Mouse (Mus musculus) left cerebral cortex, adult 9 months (tissue): ENCODE measurements around the gene Fyb.

Source experiments
- DNase-seq, 2 experiments: peaks; one replicate each; pipeline ENCODE4 v3.0.0; 2022; ENCODE audit warnings: low spot score in 2 of 2

Gene Fyb

DNA sequence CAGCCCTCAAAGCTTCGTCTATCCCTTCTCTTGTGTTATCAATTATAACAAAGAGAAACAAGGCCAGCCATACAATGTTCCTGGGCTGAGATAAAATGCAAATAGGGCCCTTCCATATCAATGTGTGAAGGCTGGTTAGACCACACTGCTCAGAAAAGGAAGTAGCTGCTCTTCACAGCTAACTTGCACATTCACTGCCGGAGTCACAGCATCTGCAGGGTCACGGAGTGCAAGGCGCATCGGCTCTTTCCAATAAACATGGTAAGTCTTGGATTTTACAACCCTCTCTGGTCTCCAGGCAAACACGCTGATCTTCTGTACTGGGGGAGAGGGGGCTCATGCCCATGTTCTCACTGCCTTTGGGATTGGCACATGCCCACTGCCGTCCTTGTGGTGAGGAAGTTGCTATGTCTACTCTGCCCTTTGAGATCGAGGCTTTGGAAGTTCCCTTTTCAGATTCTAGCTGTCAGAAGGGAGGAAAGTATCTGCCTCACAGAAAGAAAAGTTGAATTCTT, at the start of gene Fyb:
Gene Fyb (plus strand): TSS at position 201 of the 515 bp plus-strand sequence.
- no peak for DNase-seq

DNA sequence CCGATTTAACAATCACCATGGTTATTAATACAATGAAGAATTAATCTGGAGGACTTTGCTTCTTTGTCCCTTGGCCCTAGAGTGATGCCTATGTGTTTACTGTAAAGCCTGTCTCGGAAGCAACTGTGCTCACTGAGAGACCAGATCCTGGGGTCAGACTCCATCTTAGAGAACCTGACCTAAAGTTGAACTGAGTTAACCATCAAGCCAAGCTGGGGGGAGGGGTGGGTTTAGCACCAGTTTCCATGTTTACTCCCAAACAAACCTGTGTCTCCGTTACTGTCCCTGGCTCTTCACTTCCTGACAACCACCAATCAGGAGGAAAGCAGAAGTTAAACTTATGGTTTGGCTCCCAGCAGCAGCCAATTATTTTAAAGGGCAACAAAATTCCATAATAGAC, 39.1 kb upstream of the Fyb start:
- DNase-seq = no peak

DNA sequence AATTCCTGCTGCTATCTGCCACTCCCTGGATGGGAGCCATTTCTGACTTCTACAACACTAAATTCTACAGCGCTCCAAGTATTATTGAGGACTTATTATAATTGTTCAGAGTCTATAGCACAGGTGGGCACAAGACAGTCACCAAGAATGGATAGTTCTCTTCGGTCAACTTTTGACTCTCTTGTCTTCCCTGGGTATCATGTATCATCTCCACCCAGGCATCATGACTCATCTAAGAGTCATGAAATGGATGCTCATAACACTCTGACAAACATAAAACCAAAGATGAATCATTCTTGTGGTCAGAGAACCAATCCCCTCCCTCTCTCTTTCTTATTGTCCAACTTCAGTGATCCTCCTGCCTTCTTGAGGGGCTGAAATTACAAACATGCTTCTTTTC, 30.3 kb upstream of the Fyb start:
- DNase-seq = no peak

DNA sequence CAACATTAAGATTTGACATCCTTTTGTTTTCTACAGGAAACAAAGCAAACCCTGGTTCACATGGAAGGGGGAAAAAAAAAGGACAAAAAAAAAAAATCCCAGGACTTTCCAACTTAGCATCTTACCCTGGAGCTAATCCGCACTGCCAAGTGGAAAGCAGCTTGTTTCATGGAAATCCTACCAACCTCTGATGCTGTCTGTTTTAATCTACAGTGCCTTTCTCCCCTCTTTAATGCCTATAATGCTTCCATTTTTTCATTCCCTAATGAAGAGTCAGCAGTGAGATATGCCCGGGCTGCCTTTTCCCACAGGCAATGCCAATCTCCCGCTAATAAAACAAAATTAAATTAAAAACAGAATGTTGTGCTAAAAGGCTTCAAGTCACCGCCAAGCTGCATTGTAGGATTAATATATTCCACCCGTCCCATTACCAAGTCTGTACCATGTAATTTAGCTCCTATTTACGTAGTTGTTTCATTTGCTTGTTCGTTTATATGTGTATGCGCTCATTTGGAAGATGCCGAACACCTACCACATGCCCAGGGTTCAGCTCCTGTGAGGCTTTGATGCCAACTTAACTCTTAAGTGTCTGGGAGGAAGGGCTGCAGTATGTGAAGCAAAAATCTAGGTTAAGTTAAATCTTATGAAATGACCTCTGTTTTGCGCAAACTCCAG, 24.1 kb upstream of the Fyb start:
- no peak for DNase-seq

DNA sequence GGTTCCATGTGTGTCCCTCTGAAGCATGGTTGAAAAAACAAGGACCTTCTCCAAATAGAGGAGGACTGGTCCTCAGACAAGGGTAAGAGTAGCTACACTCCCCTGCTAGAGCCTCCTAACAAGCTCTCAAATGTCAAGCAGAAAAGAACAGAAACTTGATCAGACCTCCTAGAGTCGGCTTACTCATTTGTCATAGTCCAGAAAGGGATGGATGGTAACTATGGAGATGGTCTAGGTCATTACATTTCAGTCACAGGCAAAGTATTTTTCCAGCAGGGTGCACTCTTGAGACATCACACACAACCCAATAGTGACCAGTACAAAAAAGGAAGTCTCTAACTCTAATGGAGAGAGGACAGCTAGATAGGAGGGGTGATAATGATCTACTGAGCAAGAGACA, 21.9 kb upstream of the Fyb start:
- DNase-seq = peak in 1 of 2 experiments; percentile 29

DNA sequence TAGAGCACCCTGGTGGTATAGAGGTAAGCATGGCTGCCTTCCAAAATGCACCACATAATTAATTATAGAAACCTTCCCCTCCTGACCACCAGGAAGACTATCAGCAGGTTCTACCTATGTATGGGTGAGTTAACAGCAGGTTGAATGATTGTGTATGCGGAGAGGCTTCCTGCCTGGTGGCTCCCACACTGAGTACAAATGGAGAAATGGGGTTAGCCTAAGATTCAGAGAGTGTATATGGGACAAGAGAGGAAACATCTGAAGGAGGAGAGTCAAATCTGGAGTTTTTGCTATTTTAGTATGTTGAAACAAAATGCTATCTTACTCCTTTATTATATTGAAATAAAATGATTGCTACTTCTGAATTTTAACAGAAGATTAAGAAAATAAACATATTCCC, 5.1 kb upstream of the Fyb start:
- DNase-seq = no peak

DNA sequence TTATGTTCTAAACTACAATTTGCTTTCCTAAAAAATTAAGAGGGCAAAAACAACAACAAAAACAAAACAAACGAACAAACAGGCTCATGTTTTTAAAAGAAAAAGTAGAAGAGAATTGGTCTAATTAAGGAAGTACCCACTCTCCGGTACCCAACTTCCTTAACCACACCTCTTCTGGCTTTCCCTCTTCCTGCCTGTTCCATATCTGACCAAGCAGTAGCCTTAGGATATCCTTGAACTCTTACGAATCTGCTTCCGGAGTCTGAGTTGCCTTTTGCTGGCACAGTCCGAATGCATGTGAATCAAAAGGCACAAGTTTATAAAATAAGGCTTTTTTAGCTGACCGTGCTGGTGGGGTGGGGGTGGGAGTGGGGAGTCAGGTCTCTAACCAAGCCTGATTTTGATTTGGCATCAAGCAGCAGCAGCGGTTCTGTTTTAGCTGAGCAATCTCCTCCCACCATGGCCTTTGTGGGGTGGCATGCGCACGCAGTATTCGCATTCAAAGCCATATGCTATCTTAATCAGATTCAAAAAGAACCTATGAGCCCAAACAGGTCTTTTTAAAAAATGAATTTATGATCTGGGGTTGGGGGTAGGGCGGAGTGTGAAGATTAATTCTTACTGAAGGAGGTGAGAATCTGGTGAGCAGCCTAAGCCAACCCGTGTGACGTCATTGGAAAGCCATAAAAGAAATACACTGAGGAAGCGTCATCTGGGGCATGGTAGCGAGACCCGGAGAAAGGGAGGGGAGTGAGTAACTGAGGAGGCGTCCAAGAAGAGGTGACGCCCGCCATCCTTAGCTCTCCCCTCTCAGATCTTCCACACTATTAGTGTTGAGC, 3.0 kb upstream of the Fyb start:
- DNase-seq = no peak

DNA sequence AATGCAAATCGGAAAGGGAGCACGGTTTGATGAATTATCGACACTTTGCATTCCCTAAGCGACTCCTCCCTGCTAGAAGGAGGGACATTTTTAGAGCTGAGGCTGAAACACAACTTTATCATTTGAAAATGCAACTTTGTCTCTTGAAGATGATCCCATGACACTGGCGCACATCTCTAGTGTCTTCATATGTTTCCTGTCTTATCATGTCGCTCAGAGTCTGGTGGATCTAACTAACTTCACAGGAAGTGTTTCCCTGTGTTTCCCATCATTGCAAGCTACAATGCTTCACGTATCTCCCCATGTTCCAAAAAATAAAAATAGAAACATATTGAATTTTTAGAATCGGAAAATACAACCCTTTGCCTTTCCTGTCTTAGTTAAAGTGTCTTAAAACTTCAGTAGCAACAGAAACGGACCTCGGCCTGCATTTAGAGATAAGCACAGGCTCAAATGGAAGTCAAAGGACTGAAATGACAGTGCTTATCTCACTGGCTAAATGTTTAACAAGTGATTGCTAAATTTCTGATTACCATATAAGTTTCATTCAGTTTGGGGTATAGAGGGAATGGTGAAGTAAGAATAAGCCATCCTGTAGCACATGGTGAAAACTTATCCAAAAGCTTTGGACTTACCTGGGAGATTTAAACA, 2.0 kb upstream of the Fyb start:
- no peak for DNase-seq

DNA sequence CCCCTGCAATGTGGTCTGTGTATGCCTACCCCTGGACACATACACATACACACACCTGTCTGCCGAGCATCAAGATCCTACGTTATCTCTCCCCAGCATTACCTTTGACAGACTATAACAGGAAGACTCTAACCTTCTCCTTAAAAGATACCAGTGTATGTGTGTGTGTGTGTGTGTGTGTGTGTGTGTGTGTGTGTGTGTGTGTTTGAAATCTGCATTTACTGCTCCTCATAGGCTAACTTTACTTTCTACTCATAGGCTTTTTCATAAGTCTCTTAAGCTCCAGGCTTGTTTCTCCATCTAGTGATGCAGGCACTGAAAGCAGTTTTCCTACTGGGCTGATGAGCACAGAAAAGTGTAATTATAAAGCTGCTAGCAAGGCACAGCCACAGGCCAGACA, 2.1 kb downstream of the Fyb start:
- DNase-seq = no peak

DNA sequence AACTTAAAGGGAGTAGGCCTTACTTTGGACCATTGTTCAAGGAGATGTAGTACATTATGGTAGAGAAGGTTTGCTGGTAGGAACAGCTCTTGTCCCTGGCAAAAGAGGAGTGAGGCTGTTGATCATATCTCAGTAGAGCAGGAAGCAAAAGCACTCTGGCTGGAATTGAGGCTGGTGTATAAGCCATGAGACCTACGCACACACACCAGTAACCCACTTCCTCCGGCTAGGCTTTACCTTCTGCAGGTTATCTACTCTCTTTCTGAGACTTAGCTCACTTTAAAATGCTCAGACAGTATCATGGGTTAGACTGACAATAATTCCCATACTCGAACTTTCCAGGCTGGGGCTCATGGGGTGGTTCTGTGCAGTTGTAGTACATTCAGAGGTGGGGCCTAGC, 2.7 kb downstream of the Fyb start:
- DNase-seq = no peak

DNA sequence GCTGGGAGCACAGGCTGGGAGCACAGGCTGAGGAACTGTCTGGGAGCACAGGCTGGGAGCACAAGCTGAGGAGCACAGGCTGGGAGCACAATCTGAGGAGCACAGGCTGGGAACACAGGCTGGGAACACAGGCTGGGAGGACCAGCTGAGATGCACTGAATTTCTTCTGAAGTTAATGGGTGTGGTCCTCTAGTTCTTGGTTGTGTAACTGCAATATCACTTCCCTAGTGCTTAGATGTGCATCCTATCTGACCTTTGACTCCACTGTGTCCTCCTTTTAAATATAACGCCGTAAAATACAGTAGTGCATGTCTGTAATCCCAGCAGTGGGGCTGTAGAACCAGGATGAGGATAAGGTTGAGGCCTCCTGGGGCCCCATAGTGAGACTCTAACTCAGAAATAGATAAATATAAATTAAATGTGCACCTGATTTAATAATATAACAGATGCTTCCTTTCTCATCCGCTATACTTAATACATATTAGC, 11.2 kb downstream of the Fyb start:
- no peak for DNase-seq

DNA sequence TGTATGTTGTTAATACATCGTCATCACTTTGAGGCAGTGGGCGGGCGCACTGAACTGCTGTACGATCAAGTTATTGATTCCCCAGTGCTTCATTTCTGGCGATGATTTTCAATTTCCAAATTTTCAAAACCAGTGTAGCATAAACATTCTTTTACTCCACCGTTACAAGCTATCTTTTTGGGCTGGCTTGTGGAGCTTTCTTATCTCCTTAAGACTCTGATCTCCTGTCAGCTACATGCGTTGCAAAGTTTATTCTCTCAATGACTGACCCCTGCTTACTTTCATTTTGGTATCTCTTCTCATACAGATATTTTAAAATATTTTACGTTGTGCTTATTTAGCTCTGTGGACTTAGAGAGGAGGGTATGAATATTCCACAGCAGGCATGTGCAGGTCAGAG, 11.9 kb downstream of the Fyb start:
- DNase-seq = no peak

DNA sequence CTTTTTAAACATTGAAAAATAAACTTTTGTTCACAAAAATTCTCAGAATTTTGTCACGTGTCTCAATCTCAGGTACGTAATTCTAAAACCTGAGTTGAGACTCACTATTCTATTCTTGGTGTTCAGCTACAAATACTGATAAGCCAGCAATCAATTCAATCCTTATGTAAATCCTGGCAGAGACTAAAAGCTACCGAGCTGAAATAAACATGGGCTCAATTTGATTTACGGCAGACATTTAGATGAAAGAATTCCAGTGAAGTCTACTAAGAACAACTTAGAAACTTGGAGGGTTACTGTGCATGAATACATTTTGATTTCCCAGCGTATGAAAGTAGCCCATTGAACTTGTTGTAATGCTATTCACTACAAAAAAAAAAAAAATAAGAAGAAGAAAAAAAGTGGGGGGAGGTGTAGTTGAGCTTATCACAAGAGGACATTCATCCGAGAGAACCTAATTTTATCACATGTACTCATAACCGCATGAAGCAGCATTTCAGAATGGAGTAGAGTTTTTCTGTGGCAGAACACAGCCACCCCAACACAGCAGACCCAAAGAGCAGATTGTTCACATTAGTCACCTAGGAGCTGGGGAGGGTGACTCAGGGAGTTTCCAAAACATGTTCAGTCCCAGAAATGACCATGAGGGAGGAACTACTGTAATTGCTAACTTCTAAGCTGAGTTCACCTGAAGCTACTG, 17.1 kb downstream of the Fyb start:
- no peak for DNase-seq

DNA sequence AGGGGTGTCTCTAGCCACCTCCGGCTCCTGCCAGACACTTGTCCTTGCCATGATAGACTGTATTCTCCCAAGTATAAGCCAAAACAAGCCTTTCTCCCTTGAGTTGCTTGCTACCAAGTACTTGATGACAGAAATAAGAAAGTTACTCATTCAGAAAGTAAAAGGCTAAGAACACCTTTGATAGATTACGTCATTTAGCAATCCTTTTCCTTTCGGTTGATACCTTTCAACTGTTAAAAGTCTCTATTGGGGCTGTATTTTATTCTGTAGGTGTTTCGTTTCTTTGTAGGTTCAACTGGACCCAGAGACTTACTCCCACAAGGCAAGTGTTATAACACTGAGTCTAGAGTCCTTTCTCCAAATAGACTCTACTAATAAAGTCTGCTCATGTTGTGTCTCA, 26.3 kb downstream of the Fyb start:
- DNase-seq = no peak

DNA sequence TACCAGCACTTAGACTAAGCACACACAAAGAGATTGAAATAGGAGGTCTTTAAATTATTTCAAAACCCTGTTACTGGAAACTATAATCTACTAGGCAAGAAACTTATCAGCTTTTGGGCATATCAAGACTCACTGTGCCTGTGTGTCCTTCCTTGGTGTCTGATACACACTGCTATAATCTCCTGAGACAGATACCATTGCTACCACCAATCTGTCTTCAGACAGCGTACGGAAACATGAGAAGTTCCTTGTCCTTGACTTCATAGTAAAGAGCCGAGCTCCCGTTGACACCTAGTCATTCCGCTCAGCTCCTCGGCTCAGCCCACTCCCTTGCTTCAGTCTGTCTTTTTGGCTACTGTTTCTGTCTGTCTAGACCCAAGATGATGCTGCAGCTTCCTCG, 29.2 kb downstream of the Fyb start:
- DNase-seq = no peak

DNA sequence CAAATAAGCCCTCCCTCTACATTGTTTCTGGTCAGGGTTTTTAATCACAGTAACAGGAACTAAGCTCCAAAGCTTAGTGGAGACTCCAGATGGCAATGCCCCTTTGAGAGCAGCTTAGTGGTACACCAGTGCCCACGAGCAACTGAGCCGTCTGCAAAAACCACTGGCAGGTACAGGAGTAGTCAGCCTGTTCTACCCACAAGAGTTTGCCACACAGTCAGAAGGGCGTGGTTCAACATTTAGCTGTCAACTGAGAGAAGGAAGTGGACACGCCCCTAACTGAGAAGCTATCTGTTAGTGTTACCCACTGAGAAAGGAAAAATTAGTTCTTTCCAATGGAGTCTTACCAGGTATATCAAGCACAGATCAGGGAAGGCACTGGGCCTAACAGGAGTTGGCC, 32.1 kb downstream of the Fyb start:
- DNase-seq = no peak

DNA sequence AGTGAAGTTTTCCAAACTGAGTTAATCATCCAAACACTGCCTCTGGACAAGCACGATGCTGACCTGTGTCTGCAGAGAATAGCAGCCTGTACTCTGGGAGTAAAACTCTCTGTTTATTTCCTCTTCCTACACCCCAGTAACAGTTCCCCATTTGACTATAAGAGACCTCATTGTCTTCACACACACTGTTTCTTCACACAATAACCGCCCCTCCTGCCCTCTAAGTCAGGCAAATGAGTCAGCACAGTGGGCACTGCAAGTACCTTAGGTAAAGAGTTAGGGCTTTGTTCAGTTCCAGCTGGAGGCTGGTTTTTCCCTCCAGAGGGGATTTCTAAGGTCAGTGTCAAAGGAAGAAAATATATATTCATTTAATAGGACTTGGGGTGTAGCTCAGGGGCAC, 32.9 kb downstream of the Fyb start:
- DNase-seq = peak in 1 of 2 experiments; percentile 39

DNA sequence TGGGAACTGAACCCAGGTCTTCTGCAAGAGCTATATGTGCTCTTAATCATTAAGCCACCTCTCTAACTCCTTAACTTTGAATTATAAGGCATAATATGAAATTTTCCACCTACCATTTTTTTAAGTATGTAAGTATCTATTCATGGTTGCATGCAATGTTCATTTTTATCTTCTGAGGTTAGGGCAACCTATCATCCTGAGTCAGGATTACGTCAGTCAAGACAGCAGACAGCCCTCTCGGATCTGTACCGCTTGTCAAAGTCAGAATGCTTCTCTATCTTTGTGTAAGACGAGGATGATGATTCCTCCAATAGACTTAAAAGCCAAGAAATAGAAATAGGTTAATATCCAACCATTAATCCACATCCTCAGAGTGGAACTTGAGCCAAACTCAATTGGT, 33.6 kb downstream of the Fyb start:
- DNase-seq = no peak

DNA sequence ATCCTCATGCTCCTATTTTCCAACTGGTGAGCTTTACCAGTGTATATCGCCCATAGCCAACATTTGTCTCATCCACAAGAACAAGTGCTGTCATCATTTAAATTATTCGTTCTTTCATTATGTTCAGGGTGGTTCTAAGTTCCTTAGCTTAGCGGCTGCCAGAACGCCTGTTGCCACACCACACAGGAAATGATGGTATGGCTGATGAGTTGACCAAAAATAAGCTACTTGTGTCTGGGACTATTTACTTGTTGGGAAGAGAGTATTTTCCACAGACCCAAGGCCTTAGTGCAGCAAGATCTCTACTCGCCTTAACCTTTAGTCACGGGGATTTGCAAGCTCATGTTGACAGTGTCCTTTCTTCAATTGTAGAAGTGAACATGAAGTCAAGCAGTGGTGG, 34.3 kb downstream of the Fyb start:
- DNase-seq = no peak

DNA sequence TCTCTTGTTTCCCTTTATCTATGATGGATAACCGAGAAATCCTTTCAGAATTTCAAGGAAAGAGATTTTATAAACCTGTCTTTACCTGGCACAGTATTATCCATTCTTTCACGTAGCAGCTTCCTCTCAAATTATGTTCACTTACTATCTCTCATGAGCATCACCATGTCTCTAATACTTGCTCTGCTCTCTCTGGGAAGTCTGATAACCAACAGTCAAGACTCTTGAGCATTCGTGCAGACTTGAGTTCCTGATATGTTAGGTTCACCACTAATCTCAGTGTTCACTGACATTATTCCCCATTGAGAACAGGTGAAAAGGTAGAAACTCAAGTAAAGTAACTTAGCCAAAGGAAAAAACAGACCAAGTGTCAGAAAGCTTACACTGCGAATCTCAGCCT, 34.9 kb downstream of the Fyb start:
- DNase-seq = no peak

DNA sequence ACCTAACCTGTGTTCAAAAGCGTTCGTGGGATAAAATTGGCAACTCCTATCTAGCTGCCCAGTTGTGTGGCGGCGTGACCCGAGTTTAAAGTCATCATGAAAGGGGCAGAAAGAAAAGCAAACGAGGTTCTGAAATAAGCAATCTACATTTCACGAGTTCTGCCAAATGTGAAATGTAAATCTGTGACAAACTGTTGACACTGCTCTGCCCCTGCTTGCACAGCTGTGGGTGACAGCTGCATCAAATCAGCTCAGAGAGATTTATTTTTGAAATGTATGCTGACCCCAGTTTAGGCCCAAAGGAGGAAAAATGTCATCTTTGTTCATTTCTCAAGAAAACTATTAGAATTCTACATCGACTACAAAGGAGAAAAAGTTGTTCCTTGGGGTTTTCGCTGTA, 36.5 kb downstream of the Fyb start:
- DNase-seq = no peak

DNA sequence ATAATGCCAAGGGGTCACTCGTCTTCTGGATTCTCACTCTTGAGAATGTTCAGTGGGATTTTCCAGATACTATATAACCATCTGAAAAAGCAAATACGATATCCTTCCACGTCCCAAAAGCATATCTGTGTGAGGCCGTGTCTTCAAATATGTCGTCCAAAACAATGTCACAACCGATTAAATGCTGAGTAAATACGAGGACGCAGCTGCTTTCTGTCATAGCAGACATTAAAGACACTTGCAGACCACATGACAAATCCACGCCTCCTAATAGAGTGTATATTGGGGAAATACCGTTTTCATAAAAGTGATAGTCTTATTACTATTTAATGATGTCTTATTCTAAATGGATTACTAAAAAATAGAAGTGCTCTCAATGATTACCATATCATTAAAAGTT, 38.0 kb downstream of the Fyb start:
- no peak for DNase-seq
